Mouse (Mus musculus): ENCODE measurements at regions not wholly inside any gene's neighbourhood (a gene's known extent, or its start where the extent isn't known, plus 50 kb on each side); places are given as distances from the start of the nearest gene placed in this dataset.

- DNase-seq = no peak
These were observed 250.5 kb downstream of the Hivep2 start for GRCm38 (mm10) chr10:14216191-14216992.

DNA sequence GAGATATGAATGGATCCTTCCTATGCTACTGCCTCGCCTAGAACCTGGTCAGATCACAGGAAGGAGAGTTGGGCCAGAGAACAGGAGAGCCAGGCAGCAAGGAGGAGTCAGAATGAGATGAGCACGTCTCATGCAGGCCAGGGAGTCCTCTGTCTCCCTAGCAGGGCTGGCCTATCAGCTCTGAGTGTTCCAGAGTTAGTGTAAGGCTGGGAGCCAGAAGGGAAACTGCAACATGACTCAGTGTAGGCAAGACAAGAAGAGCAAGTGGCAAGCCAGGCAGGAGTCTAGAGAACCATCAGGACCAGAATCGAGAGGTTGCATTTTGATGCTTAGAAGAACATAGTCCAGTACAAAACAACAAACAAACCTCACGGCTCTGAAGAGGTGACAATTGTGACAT lies 249.6 kb downstream of the Hivep2 start:
- DNase-seq = no peak

DNA sequence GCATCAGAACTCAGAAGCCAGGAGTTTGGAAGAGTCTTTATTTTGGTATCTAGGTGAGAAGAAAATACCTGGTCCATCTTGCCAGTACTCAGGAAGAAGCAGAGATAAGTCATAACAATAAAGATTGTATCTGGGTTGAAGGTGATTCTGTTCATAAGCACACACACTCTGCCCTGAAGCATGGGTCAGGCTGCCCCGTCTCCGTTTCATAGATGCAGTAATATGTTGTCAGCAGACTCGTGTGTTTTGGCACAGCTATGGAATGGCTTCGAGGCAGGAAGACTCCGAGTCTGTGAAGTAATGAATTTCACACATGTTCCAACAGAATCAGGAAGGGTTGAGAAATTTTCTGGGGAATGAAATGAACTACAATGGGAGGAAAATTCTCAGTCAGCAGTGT lies 247.7 kb downstream of the Hivep2 start:
- no peak for DNase-seq

GRCm38 (mm10) chr10:14211926-14212325 lies 246.1 kb downstream of the Hivep2 start:
- no peak for DNase-seq

GRCm38 (mm10) chr10:14211481-14211880 lies 245.6 kb downstream of the Hivep2 start:
- no peak for DNase-seq

DNA sequence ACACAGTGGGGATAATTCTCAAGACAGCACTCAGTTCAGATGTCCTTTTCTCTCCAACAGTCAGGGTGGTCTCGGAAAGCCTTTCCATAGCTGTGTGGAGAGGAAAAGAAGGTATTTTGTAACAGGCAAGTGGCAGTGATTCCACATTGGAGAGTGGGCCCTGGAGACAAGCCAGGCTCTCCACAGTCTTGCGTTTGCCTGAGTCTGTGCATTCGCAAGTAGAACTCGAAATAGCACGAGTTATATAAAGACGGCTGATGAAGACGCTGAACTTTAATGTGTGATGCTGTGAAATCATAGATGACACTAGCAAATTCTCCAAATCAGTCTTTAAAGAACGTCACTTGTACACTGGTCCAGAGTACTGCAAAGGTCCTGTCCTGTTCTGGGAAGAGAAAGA lies 244.6 kb downstream of the Hivep2 start:
- no peak for DNase-seq

DNA sequence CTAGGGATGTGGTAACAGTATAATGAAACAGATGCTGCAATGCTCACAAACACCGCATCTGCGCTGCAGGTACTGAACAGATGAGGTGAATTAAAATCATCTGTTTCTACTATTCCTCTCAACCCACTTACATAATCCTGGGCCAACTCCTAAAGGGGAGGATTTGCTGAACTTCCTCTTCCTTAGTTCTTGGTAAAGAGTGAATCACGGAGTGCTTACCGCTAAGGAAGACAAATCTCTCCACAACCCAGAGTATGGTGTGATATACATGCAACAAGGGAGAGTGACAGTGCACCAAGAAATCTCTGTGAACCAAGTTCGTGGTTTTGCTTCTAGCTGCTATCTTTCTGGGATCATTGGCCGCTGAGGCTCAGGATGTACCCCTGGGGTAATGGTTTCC lies 244.2 kb downstream of the Hivep2 start:
- DNase-seq = no peak

DNA sequence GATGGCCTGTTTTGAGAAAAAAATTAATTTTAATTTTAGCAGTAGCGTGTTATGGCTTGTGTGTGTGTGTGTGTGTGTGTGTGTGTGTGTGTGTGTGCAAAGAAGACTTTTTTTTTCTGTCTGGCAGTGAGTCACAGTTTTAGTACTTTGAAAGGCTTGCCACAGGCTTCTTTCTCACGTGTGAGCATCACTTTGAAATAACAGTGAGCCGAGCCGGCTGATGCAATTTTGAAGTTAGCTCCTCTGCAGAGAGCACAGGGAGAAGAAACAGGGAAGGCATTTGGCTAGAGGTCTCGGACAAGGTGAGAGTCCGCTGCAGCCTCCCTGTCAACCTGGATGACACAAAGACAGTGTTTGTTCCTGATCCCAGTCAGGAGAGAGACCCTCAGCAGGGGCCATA lies 242.3 kb downstream of the Hivep2 start:
- DNase-seq = no peak

DNA sequence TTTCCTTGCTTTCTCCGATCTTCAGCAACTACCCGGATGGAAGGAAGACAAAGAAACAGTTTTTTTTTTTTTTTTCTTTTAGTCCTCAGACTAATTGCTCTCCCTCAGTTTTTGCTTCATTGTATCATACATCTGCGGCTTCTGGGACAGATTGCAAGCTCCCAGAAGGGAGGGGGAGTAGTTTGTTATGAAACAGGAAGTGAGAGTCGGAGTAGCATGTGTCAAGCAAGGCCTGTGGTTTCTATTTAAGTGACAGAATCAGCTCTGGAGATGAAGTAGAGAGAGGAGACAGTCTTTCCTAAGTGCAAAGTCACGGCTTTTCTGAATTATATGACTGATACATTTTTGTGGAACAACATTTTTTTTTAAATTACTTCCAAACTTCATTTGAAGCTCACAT lies 241.7 kb downstream of the Hivep2 start:
- DNase-seq = no peak

DNA sequence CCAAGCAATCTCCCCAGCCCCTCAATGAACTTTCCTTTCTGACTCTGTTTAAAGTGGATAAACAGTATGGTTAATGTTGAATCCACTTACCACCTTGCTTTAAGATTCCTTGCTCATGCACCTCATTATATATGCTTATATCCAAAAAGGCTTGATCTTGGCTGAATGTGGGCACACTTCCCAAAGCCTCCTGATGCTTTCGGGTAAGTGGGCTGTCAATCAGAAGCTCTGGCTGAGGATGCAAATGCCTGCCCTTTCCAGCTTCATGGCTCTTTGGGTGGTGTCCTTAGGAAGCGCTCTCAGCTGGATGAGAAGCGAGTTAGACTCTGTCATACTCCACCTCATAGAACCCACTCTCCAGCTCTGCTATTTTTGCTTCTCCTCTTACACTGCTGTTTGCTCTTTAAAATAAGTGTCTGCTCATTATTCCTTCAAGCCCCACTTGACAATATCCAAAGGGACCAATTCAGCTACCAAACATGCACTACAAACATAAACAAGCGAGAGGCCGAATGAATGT lies 241.2 kb downstream of the Hivep2 start:
- no peak for DNase-seq
